Mouse (Mus musculus) liver, embryonic 14.5 days (tissue): ENCODE measurements at regions not wholly inside any gene's neighbourhood (a gene's known extent, or its start where the extent isn't known, plus 50 kb on each side); places are given as distances from the start of the nearest gene placed in this dataset.

Experiments
- CTCF ChIP-seq: IDR thresholded peaks from 2 replicates; pipeline ENCODE4 v1.5.1; 2016; ENCODE audit warnings: antibody characterized with exemption, low read depth, control low read depth
- EP300 ChIP-seq: IDR thresholded peaks from 2 replicates; pipeline ENCODE4 v1.6.1; 2016; ENCODE audit warnings: antibody characterized with exemption, low read depth

- TF ChIP-seq CTCF = no peak
- no peak for TF ChIP-seq EP300
These were observed 71.2 kb upstream of the Igfbp3 start for GRCm38 (mm10) chr11:7284836-7285490.
